Mouse (Mus musculus) intestine, postnatal 0 days (tissue): Measurements from ENCODE around the gene Serinc5. TPM values are rescaled to one million over a fixed set of nuclear protein-coding genes. Genes with fewer than 3 reads are reported as not detected.

Experiments
- ATAC-seq: fragments of 200-750 bp; cut with Nextera tagmentation; 2 replicates; pipeline ENCODE4 v1.8.0; 2017; ENCODE audit warnings: mild to moderate bottlenecking, moderate TSS enrichment, moderate library complexity
- H3K27ac ChIP-seq: fragments of 300-500 bp; sonication (generic); 2 replicates; pipeline ENCODE4 v1.5.1; 2014; ENCODE audit warnings: mild to moderate bottlenecking, low read depth, low read length, moderate library complexity
- H3K27me3 ChIP-seq: fragments of 300-500 bp; sonication (generic); replicated peaks from 2 replicates; pipeline ENCODE4 v1.6.1; 2014; ENCODE audit warnings: low read length, mixed read lengths; ENCODE audit not compliant: control insufficient read depth, insufficient read depth
- H3K36me3 ChIP-seq: fragments of 300-500 bp; sonication (generic); 2 replicates; pipeline ENCODE4 v1.6.1; 2014; ENCODE audit warnings: mild to moderate bottlenecking, moderate library complexity; ENCODE audit not compliant: control insufficient read depth, insufficient read depth
- H3K4me1 ChIP-seq: fragments of 300-500 bp; sonication (generic); replicated peaks from 2 replicates; pipeline ENCODE4 v1.6.1; 2014; ENCODE audit warnings: antibody characterized with exemption, low read length, mixed read lengths; ENCODE audit not compliant: control insufficient read depth, insufficient read depth
- H3K4me2 ChIP-seq: fragments of 300-500 bp; sonication (generic); replicated peaks from 2 replicates; pipeline ENCODE4 v1.6.1; 2014; ENCODE audit warnings: low read depth, mild to moderate bottlenecking, moderate library complexity
- H3K4me3 ChIP-seq: fragments of 300-500 bp; sonication (generic); 2 replicates; pipeline ENCODE4 v1.5.1; 2014; ENCODE audit warnings: low read depth, low read length
- H3K9ac ChIP-seq: fragments of 300-500 bp; sonication (generic); 2 replicates; pipeline ENCODE4 v1.6.1; 2014; ENCODE audit warnings: mild to moderate bottlenecking, low read depth, low read length
- H3K9me3 ChIP-seq: fragments of 300-500 bp; sonication (generic); 2 replicates; pipeline ENCODE4 v1.6.1; 2016; ENCODE audit warnings: mixed run types; ENCODE audit not compliant: control insufficient read depth
- CTCF ChIP-seq: sonication (generic); IDR thresholded peaks from 2 replicates; pipeline ENCODE4 v1.5.1; 2016; ENCODE audit warnings: low read depth, mild to moderate bottlenecking, control low read depth, antibody characterized with exemption, moderate library complexity
- WGBS: fragments of 180-500 bp; shearing (Covaris S2); extraction: QIAGEN DNeasy Blood & Tissue Kit; methylation state at CpG from one replicate; pipeline ENCODE4 v1.1.7; 2014; 5-methylcytosine and 5-hydroxymethylcytosine counted together
- polyA plus RNA-seq: library from polyadenylated mRNA; unstranded; fragments of >200 nt; fragmentation: Nextera tagmentation; extraction: Ambion mirVana; gene quantifications from 2 replicates; pipeline ENCODE4 v1.2.1, GENCODE M21; 2015

The Serinc5 gene
- polyA plus RNA-seq, 1 experiment from 2014 or later: 10.8 TPM

GRCm38 (mm10) chr13:92611254-92611784 lies 428 bp downstream of the Serinc5 start:
- WGBS: under 1% methylated on average over 43 of the region's 43 CpGs
- Histone ChIP-seq H3K9ac (peak overlapping the region; percentile 87), H3K9me3 (no peaks in the 10 kb centered on the region), H3K4me2 (peak overlapping the region; percentile 92), H3K4me1 (0 out of 2 replicates have a peak, but pooled peaks cover 12% of the 10 kb centered on the region), H3K36me3 (no peaks in the 10 kb centered on the region), H3K27me3 (no peaks in the 10 kb centered on the region), H3K4me3 (peak overlapping the region; percentile 93), H3K27ac (peak overlapping the region; percentile 92)
- no peak for TF ChIP-seq CTCF
- peak; percentile 34 for ATAC-seq

DNA sequence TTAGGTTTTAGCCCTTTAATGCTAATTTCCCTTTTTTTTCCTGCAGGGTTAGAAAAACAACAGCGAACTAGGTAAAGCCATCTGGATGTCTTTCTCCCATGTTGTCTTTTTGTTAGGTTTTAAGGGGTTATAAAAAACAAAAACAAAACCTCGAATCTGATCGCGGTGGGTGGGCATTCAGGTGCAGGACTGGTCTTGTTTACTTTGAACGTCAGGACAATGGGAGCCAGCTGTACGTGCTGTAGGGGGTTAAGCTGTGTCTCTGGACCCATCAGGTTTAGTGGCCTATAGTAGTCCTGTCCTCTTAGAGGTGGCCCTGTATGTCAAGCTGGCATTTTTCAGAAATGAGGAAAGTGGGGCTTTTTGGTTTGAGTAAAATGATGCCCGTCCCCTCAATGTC lies 1.0 kb downstream of the Serinc5 start:
- no peak for ATAC-seq
- Histone ChIP-seq H3K4me2 (peak overlapping the region; percentile 92), H3K9me3 (no peaks in the 10 kb centered on the region), H3K4me3 (peak overlapping the region; percentile 93), H3K36me3 (no peaks in the 10 kb centered on the region), H3K27me3 (no peaks in the 10 kb centered on the region), H3K4me1 (0 out of 2 replicates have a peak, but pooled peaks cover 12% of the 10 kb centered on the region), H3K9ac (peak overlapping the region; percentile 87), H3K27ac (no peak overlapping the region)
- no peak for TF ChIP-seq CTCF
- 12% methylated on average over 7 of the region's 7 CpGs for WGBS

GRCm38 (mm10) chr13:92613094-92613493 lies 2.2 kb downstream of the Serinc5 start:
- no peaks in the 10 kb centered on the region for H3K36me3 ChIP-seq
- no peak for TF ChIP-seq CTCF
- WGBS: 42% methylated on average over 5 of the region's 5 CpGs
- H3K4me2 ChIP-seq: peak overlapping the region; percentile 92
- no peak overlapping the region for H3K9ac ChIP-seq
- peak overlapping the region; percentile 37; the same call in 1 of the 2 replicates for H3K27ac ChIP-seq
- 0 out of 2 replicates have a peak, but pooled peaks cover 12% of the 10 kb centered on the region for H3K4me1 ChIP-seq
- no peaks in the 10 kb centered on the region for H3K9me3 ChIP-seq
- ATAC-seq: peak; percentile 45
- H3K4me3 ChIP-seq: 0 out of 2 replicates have a peak overlapping the region, but pooled peaks have one; percentile 93
- no peaks in the 10 kb centered on the region for H3K27me3 ChIP-seq

DNA sequence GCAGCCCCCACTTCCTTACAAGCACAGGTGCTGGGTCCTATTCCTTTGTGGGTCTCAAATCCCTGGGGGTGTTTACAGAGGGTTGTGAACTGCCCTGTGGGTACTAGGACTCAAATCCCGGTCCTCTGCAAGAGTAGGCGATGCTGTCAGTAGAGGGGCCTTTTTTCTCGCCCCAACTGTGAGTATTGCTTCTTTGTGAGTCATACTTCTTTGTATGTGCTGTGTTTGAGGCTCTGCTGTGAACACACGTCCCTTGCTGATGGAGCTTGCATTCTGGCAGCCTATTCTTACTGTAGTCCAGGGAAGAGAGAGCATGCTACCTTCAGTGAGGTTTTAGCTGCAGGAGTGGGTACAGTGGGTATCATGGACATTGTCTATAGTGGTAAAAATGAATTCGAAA lies 4.3 kb downstream of the Serinc5 start:
- 79% methylated on average over 5 of the region's 5 CpGs for WGBS
- no peak for ATAC-seq
- H3K4me3 ChIP-seq: no peak overlapping the region
- no peak overlapping the region for H3K4me2 ChIP-seq
- H3K9me3 ChIP-seq: no peaks in the 10 kb centered on the region
- 0 out of 2 replicates have a peak, but pooled peaks cover 12% of the 10 kb centered on the region for H3K4me1 ChIP-seq
- H3K27me3 ChIP-seq: no peaks in the 10 kb centered on the region
- no peak for TF ChIP-seq CTCF
- 0 out of 2 replicates have a peak overlapping the region, but pooled peaks have one; percentile 15 for H3K27ac ChIP-seq
- H3K9ac ChIP-seq: no peak overlapping the region
- H3K36me3 ChIP-seq: no peaks in the 10 kb centered on the region

DNA sequence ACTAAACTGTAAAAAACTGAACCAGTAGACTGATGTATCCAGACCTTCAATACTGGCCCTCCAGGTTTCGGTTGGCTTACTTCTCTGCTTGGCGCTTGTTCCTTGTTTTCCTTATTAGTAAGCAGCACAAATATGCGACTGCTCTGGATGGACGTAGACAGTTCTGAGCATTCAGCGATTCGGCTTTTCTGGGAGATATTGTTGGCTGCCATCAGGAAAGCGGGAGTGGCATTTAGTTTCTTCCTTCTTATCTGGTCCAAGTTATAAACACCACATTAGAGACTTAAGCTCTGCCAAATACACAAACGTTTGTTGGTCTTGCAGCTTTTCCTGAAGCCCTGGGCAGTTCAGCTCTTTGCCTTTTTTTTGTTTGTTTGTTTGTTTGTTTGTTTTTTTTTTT lies 5.6 kb downstream of the Serinc5 start:
- H3K36me3 ChIP-seq: no peaks in the 10 kb centered on the region
- ATAC-seq: no peak
- 85% methylated on average over 8 of the region's 8 CpGs for WGBS

GRCm38 (mm10) chr13:92626196-92626595 lies 15.3 kb downstream of the Serinc5 start:
- no peak overlapping the region for H3K4me3 ChIP-seq
- no peaks in the 10 kb centered on the region for H3K4me1 ChIP-seq
- no peak overlapping the region for H3K27ac ChIP-seq
- H3K9ac ChIP-seq: no peak overlapping the region
- peaks cover 14% of the 10 kb centered on the region; the same call in 1 of the 2 replicates for H3K36me3 ChIP-seq
- WGBS: 100% methylated on average over 1 of the region's 1 CpGs
- ATAC-seq: no peak
- H3K4me2 ChIP-seq: no peak overlapping the region
- no peaks in the 10 kb centered on the region for H3K27me3 ChIP-seq
- no peaks in the 10 kb centered on the region for H3K9me3 ChIP-seq
- TF ChIP-seq CTCF: no peak

More for the DNA sequence above, 5.6 kb downstream of the Serinc5 start:
- no peak overlapping the region for H3K27ac ChIP-seq
- H3K9me3 ChIP-seq: no peaks in the 10 kb centered on the region
- H3K4me3 ChIP-seq: no peak overlapping the region
- H3K27me3 ChIP-seq: no peaks in the 10 kb centered on the region
- no peak overlapping the region for H3K4me2 ChIP-seq
- no peak overlapping the region for H3K9ac ChIP-seq
- no peak for TF ChIP-seq CTCF
- 0 out of 2 replicates have a peak, but pooled peaks cover 12% of the 10 kb centered on the region for H3K4me1 ChIP-seq
